Mouse (Mus musculus) brain, embryonic 14.5 days (tissue): ENCODE data around the gene Acmsd. TPM values are rescaled to one million over a fixed set of nuclear protein-coding genes. Genes with fewer than 3 reads are reported as not detected.

Source experiments
- DNase-seq: peaks from one replicate; pipeline ENCODE4 v3.0.0-alpha.2; 2011; ENCODE audit warnings: low read depth
- CTCF ChIP-seq: fragments of 200-500 bp; IDR thresholded peaks from 2 replicates; pipeline ENCODE4 v1.5.1; 2012; ENCODE audit warnings: inconsistent platforms, mild to moderate bottlenecking, moderate library complexity, borderline replicate concordance; ENCODE audit not compliant: insufficient read depth, insufficient read length; ENCODE audit errors: extremely low read depth
- POLR2A ChIP-seq: fragments of 200-500 bp; IDR thresholded peaks from 2 replicates; pipeline ENCODE4 v1.6.1; 2012; ENCODE audit warnings: mild to moderate bottlenecking, inconsistent platforms, borderline replicate concordance; ENCODE audit not compliant: poor library complexity, insufficient read depth, insufficient read length, severe bottlenecking; ENCODE audit errors: extremely low read depth
- polyA plus RNA-seq: library from polyadenylated mRNA; depleted of rRNA; stranded (reverse); fragments of >200 nt; gene quantifications from 2 replicates; pipeline ENCODE4 v1.2.3, GENCODE M21; 2012; rRNA removed

Acmsd gene
- polyA plus RNA-seq, 1 experiment, result not detected

DNA sequence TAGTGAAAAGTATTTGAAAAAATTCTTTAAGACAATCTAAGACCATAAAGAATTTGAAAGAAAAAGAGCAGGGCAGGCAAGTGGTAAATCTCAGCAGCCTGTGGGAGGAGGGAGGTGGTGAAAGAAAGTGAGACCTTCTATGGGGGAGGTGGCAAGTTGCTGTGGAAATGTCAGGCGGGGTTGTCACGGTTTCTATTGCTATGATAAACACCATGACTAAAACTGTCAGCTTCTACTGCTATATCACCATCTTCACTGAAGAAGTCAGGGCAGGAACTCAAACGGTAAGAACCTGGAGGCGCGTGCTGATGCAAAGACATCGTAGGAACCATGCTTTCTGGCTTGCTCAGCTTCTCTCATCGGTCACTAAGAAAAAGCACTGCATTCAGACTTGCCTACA, 83.7 kb downstream of the Acmsd start:
- TF ChIP-seq POLR2A, result no peak
- no peak for TF ChIP-seq CTCF
- DNase-seq, result no peak

DNA sequence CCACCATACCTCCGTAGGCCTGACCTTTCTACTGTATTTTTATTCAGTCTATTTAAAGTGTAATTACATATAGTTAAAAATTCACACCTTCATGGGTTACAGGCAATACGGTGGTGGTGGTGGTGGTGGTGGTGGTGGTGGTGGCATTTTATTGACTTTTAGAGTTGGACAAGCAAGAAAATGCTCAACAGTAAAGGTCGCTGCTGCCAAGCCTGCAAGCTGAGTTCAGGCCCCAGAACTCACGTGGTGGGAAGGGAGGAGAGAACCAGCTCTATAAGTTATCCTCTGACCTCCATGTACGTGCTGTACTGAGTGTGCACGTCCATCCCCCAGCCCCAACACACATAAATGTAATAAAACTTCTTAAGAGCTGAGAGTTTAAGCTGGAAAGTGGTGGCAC, 87.2 kb downstream of the Acmsd start:
- DNase-seq, result no peak
- no peak for TF ChIP-seq POLR2A
- TF ChIP-seq CTCF, result no peak

Other genes starting within 250 kb of the Acmsd start
- 35.2 and 53.4 TPM in 2 replicates for gene Tmem163, start 49.9 kb upstream of the Acmsd start, polyA plus RNA-seq
- 65.7 and 68.7 TPM in 2 replicates for gene Ccnt2, start 44.8 kb downstream of the Acmsd start, polyA plus RNA-seq
- 0.33 and 0.75 TPM in 2 replicates for gene Map3k19, start 125.6 kb downstream of the Acmsd start, polyA plus RNA-seq
- gene Rab3gap1, start 139.4 kb downstream of the Acmsd start, polyA plus RNA-seq, result 15.5 and 20.5 TPM in 2 replicates